Mouse (Mus musculus): ENCODE measurements around the gene Klf11.
"Not testable (repeated sequence)": the region's sequence is repeated elsewhere in the genome, so short reads cannot be mapped to it uniquely, and the experiment has no call there.

Gene Klf11

GRCm38 (mm10) chr12:24651063-24651557 lies at the start of gene Klf11:
TSS of gene Klf11 (plus strand) at chr12:24651274.
- peak; percentile 99 for DNase-seq

GRCm38 (mm10) chr12:24603266-24603665 lies 47.8 kb upstream of the Klf11 start:
- peak; percentile 75 for DNase-seq

GRCm38 (mm10) chr12:24606166-24606565 lies 44.9 kb upstream of the Klf11 start:
- no peak for DNase-seq

- no peak for DNase-seq
These were observed 38.5 kb upstream of the Klf11 start for GRCm38 (mm10) chr12:24612591-24612990.

- DNase-seq = no peak
These were observed 36.5 kb upstream of the Klf11 start for GRCm38 (mm10) chr12:24614452-24615075.

GRCm38 (mm10) chr12:24615140-24615539 lies 35.9 kb upstream of the Klf11 start:
- DNase-seq = no peak

GRCm38 (mm10) chr12:24619436-24619835 lies 31.6 kb upstream of the Klf11 start:
- no peak for DNase-seq

- DNase-seq = no peak
These were observed 27.4 kb upstream of the Klf11 start for GRCm38 (mm10) chr12:24623486-24624251.

GRCm38 (mm10) chr12:24626401-24626800 lies 24.7 kb upstream of the Klf11 start:
- no peak for DNase-seq

- DNase-seq = no peak
These were observed 23.9 kb upstream of the Klf11 start for GRCm38 (mm10) chr12:24627215-24627614.

- DNase-seq = peak; percentile 50
These were observed 20.9 kb upstream of the Klf11 start for GRCm38 (mm10) chr12:24630220-24630619.

- DNase-seq = no peak
These were observed 18.7 kb upstream of the Klf11 start for GRCm38 (mm10) chr12:24632404-24632803.

- DNase-seq = no peak
These were observed 17.3 kb upstream of the Klf11 start for GRCm38 (mm10) chr12:24633753-24634191.

- no peak for DNase-seq
These were observed 16.9 kb upstream of the Klf11 start for GRCm38 (mm10) chr12:24634212-24634611.

GRCm38 (mm10) chr12:24634648-24635047 lies 16.4 kb upstream of the Klf11 start:
- no peak for DNase-seq

- not testable (repeated sequence) for DNase-seq
These were observed 12.3 kb upstream of the Klf11 start for GRCm38 (mm10) chr12:24638787-24639186.

GRCm38 (mm10) chr12:24642370-24642802 lies 8.7 kb upstream of the Klf11 start:
- no peak for DNase-seq

- DNase-seq = no peak
These were observed 6.9 kb upstream of the Klf11 start for GRCm38 (mm10) chr12:24644125-24644571.

GRCm38 (mm10) chr12:24645901-24646300 lies 5.2 kb upstream of the Klf11 start:
- DNase-seq = no peak

GRCm38 (mm10) chr12:24648094-24648493 lies 3.0 kb upstream of the Klf11 start:
- DNase-seq = no peak

- DNase-seq = no peak
These were observed 535 bp upstream of the Klf11 start for GRCm38 (mm10) chr12:24650415-24651062.

GRCm38 (mm10) chr12:24651642-24652342 lies 718 bp downstream of the Klf11 start:
- DNase-seq = peak; percentile 91

All from thymus, postnatal 14 days (tissue).